Comparison of ENCODE assay signal across 8 mouse cellular contexts in genomic region chr4:45409270-45409669, GRCm38 (mm10). TPM values are rescaled to one million over a fixed set of nuclear protein-coding genes. Genes with fewer than 3 reads are reported as not detected.
A peak's percentile ranks its signal among the peaks of the same experiment; 100 is the strongest.
DNase-seq lines count a peak whose midpoint lies in the region; ATAC-seq and TF ChIP-seq lines count a peak whose summit lies in the region.

No protein-coding gene starts in this region.

- peak overlapping the region; percentile 98 for H3K27ac ChIP-seq in embryonic facial prominence, embryonic 10.5 days (replicated peaks)
- peak overlapping the region; percentile 93 for H3K27ac ChIP-seq in heart, adult 2 months
- H3K27ac ChIP-seq in kidney, adult 2 months (ENCODE audit: insufficient read depth, low read depth, low read length), result peak overlapping the region; percentile 94
- H3K27ac ChIP-seq in liver, embryonic 11.5 days (ENCODE audit: low read depth, low read length), result peak overlapping the region; percentile 91
- peak overlapping the region; percentile 99 for H3K27ac ChIP-seq in stomach, postnatal 0 days (replicated peaks)

- peaks cover 10% of the 10 kb centered on the region for H3K36me3 ChIP-seq in embryonic facial prominence, embryonic 10.5 days (replicated peaks)
- peaks cover 3% of the 10 kb centered on the region; the same call in 1 of the 2 replicates for H3K36me3 ChIP-seq in heart, adult 2 months (ENCODE audit: control insufficient read depth, insufficient read depth, low read length)
- no peaks in the 10 kb centered on the region for H3K36me3 ChIP-seq in kidney, adult 2 months (ENCODE audit: control insufficient read depth, insufficient read depth, low read length)
- peaks cover under 1% of the 10 kb centered on the region for H3K36me3 ChIP-seq in liver, embryonic 11.5 days (ENCODE audit: control insufficient read depth, insufficient read depth, low read length)
- H3K36me3 ChIP-seq in stomach, postnatal 0 days (ENCODE audit: control insufficient read depth, insufficient read depth, low read length), result no peaks in the 10 kb centered on the region

- TF ChIP-seq POLR2A in heart, adult 2 months (IDR thresholded peaks at IDR 0.05; ENCODE audit: insufficient read depth, low read depth, low read length), result peak; percentile 74
- no peak for TF ChIP-seq POLR2A in kidney, adult 2 months (IDR thresholded peaks at IDR 0.05; ENCODE audit: low read depth, low read length)

- no peak; the same call in 1 of the 2 replicates for ATAC-seq in liver, embryonic 11.5 days (replicated peaks; ENCODE audit: low FRiP score)
- ATAC-seq in monocyte, adult 5-6 weeks (replicated peaks; ENCODE audit: insufficient number of reproducible peaks, low FRiP score, low TSS enrichment, poor library complexity, severe bottlenecking), result peak; percentile 38
- ATAC-seq in stomach, postnatal 0 days (ENCODE audit: low FRiP score, low TSS enrichment), result peak; percentile 70

- H3K4me3 ChIP-seq in embryonic facial prominence, embryonic 10.5 days, result peak overlapping the region; percentile 98
- H3K4me3 ChIP-seq in heart, adult 2 months, result peak overlapping the region; percentile 98
- peak overlapping the region; percentile 89 for H3K4me3 ChIP-seq in kidney, adult 2 months (ENCODE audit: insufficient read depth, low read depth, low read length)
- peak overlapping the region; percentile 97 for H3K4me3 ChIP-seq in liver, embryonic 11.5 days (ENCODE audit: low read depth, low read length)
- peak overlapping the region; percentile 97 for H3K4me3 ChIP-seq in stomach, postnatal 0 days (ENCODE audit: low read depth, low read length)

- DNase-seq in 3T3-L1 (ENCODE audit: low read depth, low spot score), result peak; percentile 89
- peak; percentile 83 for DNase-seq in adrenal gland, adult 2 months
- DNase-seq in embryonic facial prominence, embryonic 10.5 days (ENCODE audit: low spot score), result peak; percentile 74
- peak; percentile 86 to 87 for DNase-seq in heart, adult 2 months
- peak; percentile 95 for DNase-seq in kidney, adult 2 months
- peak; percentile 67 for DNase-seq in liver, embryonic 11.5 days (ENCODE audit: low spot score)
- DNase-seq in stomach, postnatal 0 days (ENCODE audit: low spot score), result peak; percentile 95

- peaks cover 48% of the 10 kb centered on the region for H3K4me1 ChIP-seq in embryonic facial prominence, embryonic 10.5 days
- H3K4me1 ChIP-seq in heart, adult 2 months (ENCODE audit: control insufficient read depth, insufficient read depth, low read length), result no peaks in the 10 kb centered on the region
- H3K4me1 ChIP-seq in kidney, adult 2 months (ENCODE audit: control insufficient read depth, insufficient read depth, low read length), result peaks cover 23% of the 10 kb centered on the region
- peaks cover 13% of the 10 kb centered on the region for H3K4me1 ChIP-seq in liver, embryonic 11.5 days (replicated peaks; ENCODE audit: control insufficient read depth, insufficient read depth, low read length)
- H3K4me1 ChIP-seq in stomach, postnatal 0 days (replicated peaks; ENCODE audit: control insufficient read depth, insufficient read depth), result 0 out of 2 replicates have a peak, but pooled peaks cover 4% of the 10 kb centered on the region

- H3K9me3 ChIP-seq in embryonic facial prominence, embryonic 10.5 days, result no peaks in the 10 kb centered on the region
- no peaks in the 10 kb centered on the region for H3K9me3 ChIP-seq in liver, embryonic 11.5 days (ENCODE audit: control insufficient read depth, low read length)
- no peaks in the 10 kb centered on the region for H3K9me3 ChIP-seq in stomach, postnatal 0 days (ENCODE audit: control insufficient read depth, low read length)

- intact Hi-C loops in heart, adult 2 months (cut with DNase I), result loop anchor here (2.0 kb wide), 1 partner anchor 120 kb away; no protein-coding TSS in a partner anchor

- 1% methylated on average over 10 of the region's 10 CpGs for WGBS in embryonic facial prominence, embryonic 10.5 days
- WGBS in heart, adult 2 months, result 6% methylated on average over 10 of the region's 10 CpGs
- WGBS in kidney, adult 2 months, result under 1% methylated on average over 10 of the region's 10 CpGs
- WGBS in liver, embryonic 11.5 days, result 1% methylated on average over 10 of the region's 10 CpGs
- WGBS in stomach, postnatal 0 days, result 1% methylated on average over 10 of the region's 10 CpGs

- TF ChIP-seq EP300 in heart, adult 2 months (IDR thresholded peaks at IDR 0.05; ENCODE audit: insufficient read depth, low read depth, low read length), result 0 out of 2 replicates have a peak, but pooled peaks have one; percentile 18
- no peak for TF ChIP-seq EP300 in stomach, postnatal 0 days (optimal IDR thresholded peaks at IDR 0.05)

- peak overlapping the region; percentile 98 for H3K9ac ChIP-seq in heart, adult 2 months (ENCODE audit: low read depth, low read length)
- H3K9ac ChIP-seq in liver, embryonic 11.5 days (ENCODE audit: low read depth, low read length), result peak overlapping the region; percentile 95
- peak overlapping the region; percentile 98 for H3K9ac ChIP-seq in stomach, postnatal 0 days (ENCODE audit: low read length)

- peak; percentile 38 for TF ChIP-seq CTCF in heart, adult 2 months (IDR thresholded peaks at IDR 0.05)
- no peak for TF ChIP-seq CTCF in kidney, adult 2 months (conservative IDR thresholded peaks at IDR 0.05; ENCODE audit: insufficient read depth, insufficient read length, low read depth, low read length)
- TF ChIP-seq CTCF in stomach, postnatal 0 days (IDR thresholded peaks at IDR 0.05; ENCODE audit: low read depth), result peak; percentile 36; the same call in 1 of the 2 replicates

- no peaks in the 10 kb centered on the region; the same call in 1 of the 2 replicates for H3K79me2 ChIP-seq in heart, adult 2 months (replicated peaks; ENCODE audit: control insufficient read depth, insufficient read depth, low read length)

- 0 out of 2 replicates have a peak, but pooled peaks cover 6% of the 10 kb centered on the region for H3K27me3 ChIP-seq in embryonic facial prominence, embryonic 10.5 days (replicated peaks; ENCODE audit: low read depth, poor library complexity, severe bottlenecking)
- no peaks in the 10 kb centered on the region for H3K27me3 ChIP-seq in heart, adult 2 months (ENCODE audit: control insufficient read depth, insufficient read depth, low read length)
- H3K27me3 ChIP-seq in kidney, adult 2 months (replicated peaks; ENCODE audit: control insufficient read depth, insufficient read depth, low read length), result no peaks in the 10 kb centered on the region
- peaks cover 6% of the 10 kb centered on the region for H3K27me3 ChIP-seq in liver, embryonic 11.5 days (replicated peaks; ENCODE audit: control insufficient read depth, insufficient read depth, low read length)
- no peaks in the 10 kb centered on the region for H3K27me3 ChIP-seq in stomach, postnatal 0 days (ENCODE audit: control insufficient read depth, insufficient read depth, low read length)

- peak overlapping the region; percentile 99 for H3K4me2 ChIP-seq in liver, embryonic 11.5 days
- H3K4me2 ChIP-seq in stomach, postnatal 0 days (replicated peaks; ENCODE audit: low read depth), result peak overlapping the region; percentile 86

RNA-seq across cellular contexts. Expression of gene Slc25a51, which starts 0.7 kb away (rescaled TPM):
- total RNA-seq in adrenal gland, adult 2 months (2021), result 100 to 1,000 TPM; 298 to 434 TPM
- polyA plus RNA-seq in adrenal gland, adult 2 months (2012; rRNA removed), result 136 and 197 TPM in 2 replicates
- polyA plus RNA-seq in embryonic facial prominence, embryonic 10.5 days (2016; fragmentation: Nextera tagmentation; extraction: Ambion mirVana), result 82.0 and 87.0 TPM in 2 replicates
- total RNA-seq in heart, adult 2 months (2021), result 100 to 1,000 TPM; 103 to 123 TPM
- polyA plus RNA-seq in heart, adult 2 months (2012; rRNA removed), result 68.9 and 81.6 TPM in 2 replicates
- 145 and 157 TPM in 2 replicates for polyA plus RNA-seq in kidney, adult 2 months (2012; rRNA removed)
- polyA plus RNA-seq in liver, embryonic 11.5 days (2014; fragmentation: Nextera tagmentation; extraction: Ambion mirVana), result 81.6 and 83.1 TPM in 2 replicates
- 43.4 to 47.8 TPM (median 44.2 TPM) in 3 replicates for total RNA-seq in monocyte, adult 5-6 weeks (2017)
- 39.9 and 40.5 TPM in 2 replicates for polyA plus RNA-seq in stomach, postnatal 0 days (2015; fragmentation: Nextera tagmentation; extraction: Ambion mirVana)
